Mouse (Mus musculus): ENCODE data around the gene Gm5767. TPM values are rescaled to one million over a fixed set of nuclear protein-coding genes. Genes with fewer than 3 reads are reported as not detected.
"Not testable (repeated sequence)": the region's sequence is repeated elsewhere in the genome, so short reads cannot be mapped to it uniquely, and the experiment has no call there.

The Gm5767 gene
- total RNA-seq, 1 experiment from 2014 or later, result not detected

DNA sequence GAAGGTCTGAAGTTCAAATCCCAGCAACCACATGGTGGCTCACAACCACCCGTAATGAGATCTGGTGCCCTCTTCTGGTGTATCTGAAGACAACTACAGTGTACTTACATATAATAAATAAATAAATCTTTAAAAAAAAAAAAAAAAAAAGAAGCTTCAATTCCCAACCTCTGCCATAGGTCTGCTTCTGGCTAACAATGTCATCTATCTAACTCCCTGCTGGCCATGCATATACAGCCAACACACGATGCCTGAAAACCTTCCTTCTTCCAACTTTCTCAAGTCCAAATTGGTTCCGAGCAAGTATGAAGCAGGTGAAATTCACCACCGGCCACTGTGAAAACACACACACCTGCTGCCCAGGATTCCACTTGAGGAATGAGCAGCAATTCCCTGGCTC lies 51.9 kb downstream of the Gm5767 start:
- ATAC-seq (replicated peaks in 1 of 2; ENCODE audit: insufficient read depth in 1 of 2, low FRiP score in 2 of 2, low TSS enrichment in 1 of 2, low read depth in 1 of 2, poor library complexity in 2 of 2, severe bottlenecking in 2 of 2), result not testable (repeated sequence)

Other genes with a start within 250 kb of the Gm5767 start
- 14.8 and 40.5 TPM in 2 replicates for gene Mettl22, start 210.0 kb upstream of the Gm5767 start, total RNA-seq (2017)
- 0.44 and 1.1 TPM in 2 replicates for gene Abat, start 167.3 kb upstream of the Gm5767 start, total RNA-seq (2017)
- 48.6 and 62.8 TPM in 2 replicates for gene Pmm2, start 43.1 kb upstream of the Gm5767 start, total RNA-seq (2017)
- 20.9 and 24.0 TPM in 2 replicates for gene Tmem186, start 43.1 kb upstream of the Gm5767 start, total RNA-seq (2017)
- 8.4 and 13.1 TPM in 2 replicates for gene Carhsp1, start 8.6 kb upstream of the Gm5767 start, total RNA-seq (2017)
- 214 and 221 TPM in 2 replicates for gene Usp7, start 111.5 kb downstream of the Gm5767 start, total RNA-seq (2017)
- 72.4 and 84.2 TPM in 2 replicates for gene 1810013L24Rik, start 149.3 kb downstream of the Gm5767 start, total RNA-seq (2017)